17 mouse cellular contexts compared by ENCODE assay signal in the genomic region with DNA sequence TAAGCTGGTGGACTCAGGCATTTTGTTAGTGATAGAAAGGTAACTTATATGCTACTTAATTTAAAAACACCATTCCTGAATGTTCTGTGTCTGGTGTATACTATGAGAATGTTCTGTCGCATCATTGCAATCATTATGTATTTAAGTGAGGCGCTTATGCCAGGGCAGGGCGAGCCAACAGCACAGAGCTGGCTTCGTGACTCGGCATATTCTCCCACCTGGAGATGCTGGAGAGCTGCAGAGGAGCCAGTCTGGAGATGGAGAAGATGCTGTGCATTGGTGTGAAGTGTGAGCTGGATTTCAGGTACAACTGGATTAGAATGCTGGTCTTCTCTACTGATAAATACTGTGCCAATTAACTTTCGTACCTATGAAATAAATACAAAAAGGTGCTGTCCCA.
"Had no signal": no experiment of that assay in that cellular context is flagged by ENCODE, and none has a peak within 500 bp of the region (broad histone marks: within the 10 kb centered on the region; RNA-seq: fewer than 3 reads in every experiment).

No protein-coding gene starts in this region.

- DNase-seq: left cerebral cortex, postnatal 4 days; liver; liver, embryonic 13.5 days; liver, postnatal 0 days; lung, adult 18-20 months; lung, adult 2 months; lung, embryonic 14.5 days; lung, postnatal 10 days; lung, postnatal 14 days; lung, postnatal 36 days; lung, postnatal 4 days; midbrain, embryonic 14.5 days had no signal

- ATAC-seq: liver, embryonic 12.5 days; liver, postnatal 0 days; lung, postnatal 0 days; midbrain, embryonic 13.5 days; midbrain, embryonic 15.5 days; midbrain, embryonic 16.5 days had no signal
